Mouse (Mus musculus) forebrain, embryonic 13.5 days (tissue): ENCODE data around the gene Twf2. TPM values are rescaled to one million over a fixed set of nuclear protein-coding genes. Genes with fewer than 3 reads are reported as not detected.

Source experiments
- ATAC-seq: fragments of 200-750 bp; cut with Nextera tagmentation; 2 replicates; pipeline ENCODE4 v1.8.0; 2017
- H3K27ac ChIP-seq: fragments of 300-500 bp; sonication (generic); 2 replicates; pipeline ENCODE4 v1.5.1; 2015; ENCODE audit warnings: inconsistent platforms, mild to moderate bottlenecking, moderate library complexity
- H3K27me3 ChIP-seq: fragments of 300-500 bp; sonication (generic); 2 replicates; pipeline ENCODE4 v1.6.1; 2015; ENCODE audit warnings: mild to moderate bottlenecking, inconsistent platforms
- H3K36me3 ChIP-seq: fragments of 300-500 bp; sonication (generic); 2 replicates; pipeline ENCODE4 v1.6.1; 2015; ENCODE audit warnings: mild to moderate bottlenecking, inconsistent platforms; ENCODE audit not compliant: poor library complexity, severe bottlenecking
- H3K4me1 ChIP-seq: fragments of 300-500 bp; sonication (generic); 2 replicates; pipeline ENCODE4 v1.6.1; 2015; ENCODE audit warnings: inconsistent platforms
- H3K4me2 ChIP-seq: fragments of 300-500 bp; sonication (generic); 2 replicates; pipeline ENCODE4 v1.6.1; 2015; ENCODE audit warnings: inconsistent platforms, mild to moderate bottlenecking, moderate library complexity
- H3K4me3 ChIP-seq: fragments of 300-500 bp; sonication (generic); 2 replicates; pipeline ENCODE4 v1.5.1; 2015; ENCODE audit warnings: mild to moderate bottlenecking, inconsistent platforms
- H3K9ac ChIP-seq: fragments of 300-500 bp; sonication (generic); 2 replicates; pipeline ENCODE4 v1.6.1; 2015; ENCODE audit warnings: mild to moderate bottlenecking, inconsistent platforms
- H3K9me3 ChIP-seq: fragments of 300-500 bp; sonication (generic); replicated peaks from 2 replicates; pipeline ENCODE4 v1.6.1; 2016; ENCODE audit warnings: inconsistent platforms
- WGBS: fragments of 180-500 bp; shearing (Covaris S2); methylation state at CpG from one replicate; pipeline ENCODE4 v1.1.7; 2015; 5-methylcytosine and 5-hydroxymethylcytosine counted together
- polyA plus RNA-seq: library from polyadenylated mRNA; unstranded; fragments of >200 nt; fragmentation: Nextera tagmentation; extraction: Ambion mirVana; gene quantifications from 2 replicates; pipeline ENCODE4 v1.2.1, GENCODE M21; 2015

Gene Twf2
- polyA plus RNA-seq, 1 experiment from 2014 or later, result 48.0 TPM

DNA sequence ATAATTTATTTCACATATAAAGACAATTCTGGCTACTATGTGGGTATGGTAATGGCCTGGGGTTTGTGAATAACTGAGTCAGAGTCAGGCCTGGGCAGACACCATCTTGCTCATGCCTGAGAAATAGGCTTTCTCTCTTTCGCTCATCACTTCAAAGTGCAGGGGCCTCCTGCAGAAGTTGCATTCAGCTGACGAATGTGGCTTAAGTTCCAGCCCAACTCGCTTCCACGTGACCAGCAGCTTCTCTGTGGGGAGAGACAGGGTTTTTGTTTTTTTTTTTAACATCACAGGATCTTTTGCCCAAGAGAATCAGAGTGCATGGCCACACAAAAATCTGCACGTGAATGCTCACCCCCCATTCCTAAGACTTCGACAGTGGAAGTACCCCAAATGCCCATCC lies 31.0 kb downstream of the Twf2 start:
- H3K9me3 ChIP-seq, result no peaks in the 10 kb centered on the region
- no peak overlapping the region for H3K4me3 ChIP-seq
- no peaks in the 10 kb centered on the region for H3K27me3 ChIP-seq
- peaks cover 67% of the 10 kb centered on the region for H3K36me3 ChIP-seq
- no peak overlapping the region for H3K9ac ChIP-seq
- no peak overlapping the region for H3K27ac ChIP-seq
- no peaks in the 10 kb centered on the region for H3K4me1 ChIP-seq
- WGBS, result 76% methylated on average over 6 of the region's 6 CpGs
- ATAC-seq, result no peak
- H3K4me2 ChIP-seq, result no peak overlapping the region

DNA sequence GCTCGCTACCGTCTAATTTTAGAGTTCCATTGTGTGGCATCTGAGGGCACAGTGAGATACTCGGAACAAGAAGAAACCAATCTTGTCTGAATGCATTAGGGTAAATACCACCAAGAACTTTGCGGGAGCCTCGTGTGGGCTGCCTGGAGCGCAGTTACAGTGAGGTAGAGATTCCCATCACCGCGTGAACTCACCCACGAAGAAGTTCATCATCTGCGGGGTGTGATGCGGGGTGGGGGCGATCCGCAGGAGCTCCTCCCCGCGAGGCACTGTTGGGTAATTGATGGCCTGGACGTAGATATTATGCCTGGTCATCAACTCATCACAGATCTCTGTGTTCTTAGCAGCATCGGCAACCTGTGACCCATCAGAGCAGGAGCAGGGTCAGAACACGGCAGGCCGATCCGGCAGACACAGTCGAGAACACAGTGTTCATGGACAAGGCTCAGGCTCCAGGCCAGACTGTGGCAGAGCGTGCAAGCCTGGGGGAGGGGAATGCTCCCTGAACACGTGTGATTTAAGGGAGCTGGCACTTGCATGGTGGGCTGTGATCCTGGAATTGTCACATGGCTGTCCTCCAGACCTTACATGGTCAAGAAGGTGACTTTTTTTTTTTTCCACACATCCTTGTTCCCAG lies 32.4 kb downstream of the Twf2 start:
- Histone ChIP-seq H3K27ac (no peak overlapping the region), H3K27me3 (no peaks in the 10 kb centered on the region), H3K36me3 (peaks cover 81% of the 10 kb centered on the region), H3K4me3 (no peak overlapping the region), H3K4me2 (no peak overlapping the region), H3K9ac (no peak overlapping the region), H3K9me3 (no peaks in the 10 kb centered on the region), H3K4me1 (no peaks in the 10 kb centered on the region)
- WGBS, result 93% methylated on average over 23 of the region's 23 CpGs
- no peak for ATAC-seq

DNA sequence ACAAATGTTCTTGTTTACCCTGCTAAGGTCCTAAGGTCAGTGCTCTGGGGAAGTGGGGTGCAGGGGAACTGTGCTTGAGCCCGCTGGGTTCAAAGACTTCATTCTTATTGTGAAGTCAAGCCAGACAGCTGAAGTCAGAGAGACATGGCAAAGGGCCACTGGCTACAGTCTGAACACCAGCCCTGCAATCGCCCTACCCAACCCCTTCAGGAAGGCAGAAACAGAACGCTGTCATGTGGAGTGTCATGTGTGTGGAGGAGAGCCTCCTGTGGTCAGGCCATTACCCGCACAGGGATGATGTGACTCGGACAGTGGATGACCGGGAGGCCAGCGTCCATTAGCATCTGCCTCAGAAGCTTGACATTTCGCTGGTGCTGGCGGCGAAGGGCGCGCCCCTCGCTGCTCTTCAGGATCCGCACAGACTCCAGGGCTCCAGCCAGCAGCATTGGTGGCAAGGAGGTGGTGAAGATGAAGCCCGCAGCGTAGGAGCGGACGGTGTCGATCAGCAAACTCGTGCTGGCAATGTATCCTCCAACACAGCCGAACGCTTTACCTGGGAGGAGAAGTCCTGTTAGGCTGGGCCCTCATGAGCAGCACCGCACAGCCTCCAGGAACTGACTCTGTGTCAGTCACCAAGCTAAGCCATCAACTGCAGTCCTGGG lies 33.4 kb downstream of the Twf2 start:
- no peak overlapping the region for H3K9ac ChIP-seq
- ATAC-seq, result no peak
- WGBS, result 93% methylated on average over 23 of the region's 23 CpGs
- peaks cover 91% of the 10 kb centered on the region for H3K36me3 ChIP-seq
- no peaks in the 10 kb centered on the region for H3K27me3 ChIP-seq
- no peaks in the 10 kb centered on the region for H3K4me1 ChIP-seq
- no peaks in the 10 kb centered on the region for H3K9me3 ChIP-seq
- no peak overlapping the region for H3K4me2 ChIP-seq
- H3K4me3 ChIP-seq, result no peak overlapping the region
- no peak overlapping the region for H3K27ac ChIP-seq

DNA sequence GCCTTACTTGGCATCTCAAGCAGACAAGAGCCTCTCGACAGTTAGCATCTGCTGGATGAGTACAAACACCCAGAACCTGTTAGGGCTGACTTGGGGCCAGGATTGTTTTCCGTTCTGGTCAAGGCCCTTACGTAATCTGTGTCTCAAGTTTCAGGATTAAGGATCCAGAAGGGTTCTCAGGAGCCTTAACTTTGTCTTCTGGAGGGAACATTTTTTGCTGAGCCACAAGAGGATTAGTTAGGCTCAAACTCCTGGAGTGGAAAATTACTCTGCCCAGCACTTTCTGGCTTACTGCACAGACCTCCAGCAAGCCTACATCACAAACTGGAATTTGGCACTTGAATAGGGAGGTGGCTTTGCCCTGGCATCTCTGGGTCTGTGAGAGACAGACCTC lies 33.9 kb downstream of the Twf2 start:
- H3K27me3 ChIP-seq, result no peaks in the 10 kb centered on the region
- H3K4me2 ChIP-seq, result no peak overlapping the region
- peaks cover 96% of the 10 kb centered on the region for H3K36me3 ChIP-seq
- no peak overlapping the region for H3K9ac ChIP-seq
- H3K4me3 ChIP-seq, result no peak overlapping the region
- no peaks in the 10 kb centered on the region for H3K4me1 ChIP-seq
- H3K9me3 ChIP-seq, result no peaks in the 10 kb centered on the region
- no peak for ATAC-seq
- H3K27ac ChIP-seq, result no peak overlapping the region
- 77% methylated on average over 3 of the region's 3 CpGs for WGBS

DNA sequence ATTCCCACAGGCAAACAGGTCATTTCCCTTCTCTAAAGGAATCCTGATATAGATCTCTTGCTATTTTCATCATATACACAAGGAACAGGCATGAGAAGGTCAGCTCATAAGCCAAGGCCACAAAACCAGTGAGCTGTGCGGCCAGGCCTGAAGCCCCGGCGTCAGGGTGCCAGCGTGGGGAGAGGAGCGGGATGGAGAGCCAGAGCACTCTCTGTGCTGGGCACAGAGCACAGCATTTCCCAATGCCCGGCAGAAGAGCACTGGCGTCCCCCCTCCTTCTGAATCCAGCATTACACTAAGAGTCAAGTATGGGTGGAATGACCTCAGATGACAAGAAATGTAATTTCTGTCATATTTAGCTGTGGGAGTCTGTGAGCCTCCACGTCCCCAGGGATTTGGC lies 34.5 kb downstream of the Twf2 start:
- WGBS, result 84% methylated on average over 8 of the region's 8 CpGs
- Histone ChIP-seq H3K4me3 (no peak overlapping the region), H3K4me2 (no peak overlapping the region), H3K4me1 (no peaks in the 10 kb centered on the region), H3K36me3 (peaks cover 100% of the 10 kb centered on the region), H3K27me3 (no peaks in the 10 kb centered on the region), H3K9me3 (no peaks in the 10 kb centered on the region), H3K27ac (no peak overlapping the region), H3K9ac (no peak overlapping the region)
- ATAC-seq, result no peak

DNA sequence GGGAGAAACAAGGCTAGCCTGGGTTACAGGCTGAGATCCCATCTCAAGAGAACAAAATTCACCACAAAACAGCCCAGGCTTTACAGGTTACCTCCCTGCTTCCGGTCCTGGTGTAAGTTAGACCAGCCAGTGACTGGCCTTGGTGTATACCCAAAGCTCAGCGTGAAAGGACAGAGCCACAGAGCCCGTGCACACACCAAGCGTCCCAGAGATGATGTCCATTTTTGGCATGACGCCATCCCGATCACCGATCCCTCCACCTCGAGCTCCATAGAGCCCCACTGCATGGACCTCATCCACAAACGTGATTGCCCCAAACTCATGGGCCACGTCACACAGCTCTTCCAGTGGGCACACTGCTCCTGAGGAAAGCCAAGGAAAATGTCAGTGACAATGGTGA lies 35.0 kb downstream of the Twf2 start:
- Histone ChIP-seq H3K36me3 (peaks cover 100% of the 10 kb centered on the region), H3K27me3 (no peaks in the 10 kb centered on the region)
- WGBS, result 93% methylated on average over 10 of the region's 10 CpGs

DNA sequence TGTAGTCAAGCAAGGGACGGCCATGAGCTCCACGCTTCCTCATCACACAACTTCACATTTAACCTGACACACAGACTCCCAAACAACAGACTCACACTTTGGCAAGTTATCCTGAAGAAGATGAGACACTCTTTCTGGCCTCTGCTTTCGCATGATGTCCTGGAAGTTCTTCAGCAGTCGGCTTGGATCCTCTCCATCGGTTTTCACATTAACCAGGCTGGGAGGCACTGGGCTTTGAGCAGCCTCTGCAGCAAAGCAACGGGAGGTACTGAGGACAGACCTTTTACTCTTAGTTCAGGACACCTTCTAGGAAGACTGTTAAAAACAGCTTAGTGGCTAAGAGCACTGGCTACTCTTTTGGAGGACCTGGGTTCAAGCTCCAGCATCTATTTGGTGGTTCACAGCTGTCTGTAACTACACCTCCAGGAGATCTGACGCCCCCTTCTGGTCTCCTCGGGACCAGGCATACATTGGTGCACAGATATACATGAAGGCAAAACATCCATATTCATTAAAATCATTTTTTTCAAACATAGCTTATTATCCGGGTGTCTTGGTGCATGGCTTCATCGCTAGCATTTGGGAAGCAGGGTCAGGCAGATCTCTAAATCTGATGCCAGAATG lies 38.7 kb downstream of the Twf2 start:
- ATAC-seq, result no peak
- H3K27me3 ChIP-seq, result no peaks in the 10 kb centered on the region
- no peaks in the 10 kb centered on the region for H3K9me3 ChIP-seq
- H3K4me3 ChIP-seq, result no peak overlapping the region
- H3K9ac ChIP-seq, result no peak overlapping the region
- no peak overlapping the region for H3K4me2 ChIP-seq
- H3K27ac ChIP-seq, result no peak overlapping the region
- peaks cover 77% of the 10 kb centered on the region for H3K36me3 ChIP-seq
- H3K4me1 ChIP-seq, result peaks cover 7% of the 10 kb centered on the region
- WGBS, result 93% methylated on average over 10 of the region's 10 CpGs

More for the DNA sequence above, 35.0 kb downstream of the Twf2 start:
- no peak overlapping the region for H3K4me2 ChIP-seq
- no peak overlapping the region for H3K27ac ChIP-seq
- no peaks in the 10 kb centered on the region for H3K4me1 ChIP-seq
- no peaks in the 10 kb centered on the region for H3K9me3 ChIP-seq
- H3K9ac ChIP-seq, result no peak overlapping the region
- no peak for ATAC-seq
- H3K4me3 ChIP-seq, result no peak overlapping the region

DNA sequence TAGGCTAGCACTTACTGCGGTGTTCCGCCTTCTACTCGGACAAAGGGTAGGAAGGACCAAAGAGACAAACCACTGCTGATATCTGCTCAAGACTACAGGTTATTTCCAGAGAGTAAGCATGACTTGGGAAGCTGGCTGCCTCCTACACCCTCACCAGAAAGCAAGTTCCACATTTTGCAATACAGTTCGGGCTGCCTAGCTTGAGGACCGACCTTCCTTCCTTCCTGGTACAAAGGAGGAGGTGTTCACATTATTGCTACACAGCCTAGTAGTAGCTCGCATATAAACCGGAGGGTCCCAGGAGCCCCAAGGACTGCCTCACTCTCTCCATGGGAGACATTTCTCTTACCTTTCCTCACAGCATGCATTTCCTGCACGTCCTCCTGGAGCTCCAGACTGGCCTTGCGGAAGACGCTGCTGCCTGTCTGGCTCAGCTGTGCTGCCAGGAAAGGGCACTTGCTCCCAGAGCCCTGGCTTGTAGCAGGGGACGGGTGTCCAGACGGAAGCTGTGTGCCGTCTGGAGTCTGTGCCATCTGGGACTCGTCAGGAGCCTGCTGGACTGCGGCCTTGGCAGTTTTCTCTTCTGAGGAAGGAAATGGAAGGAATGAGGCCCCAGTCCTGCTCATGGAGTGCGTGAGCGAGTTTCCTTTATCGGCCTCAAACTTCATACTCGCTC lies 40.0 kb downstream of the Twf2 start:
- Histone ChIP-seq H3K27ac (no peak overlapping the region), H3K9me3 (no peaks in the 10 kb centered on the region), H3K27me3 (no peaks in the 10 kb centered on the region), H3K4me1 (peaks cover 16% of the 10 kb centered on the region), H3K4me2 (no peak overlapping the region), H3K9ac (no peak overlapping the region), H3K36me3 (peaks cover 64% of the 10 kb centered on the region), H3K4me3 (no peak overlapping the region)
- no peak for ATAC-seq
- WGBS, result 92% methylated on average over 19 of the region's 19 CpGs

DNA sequence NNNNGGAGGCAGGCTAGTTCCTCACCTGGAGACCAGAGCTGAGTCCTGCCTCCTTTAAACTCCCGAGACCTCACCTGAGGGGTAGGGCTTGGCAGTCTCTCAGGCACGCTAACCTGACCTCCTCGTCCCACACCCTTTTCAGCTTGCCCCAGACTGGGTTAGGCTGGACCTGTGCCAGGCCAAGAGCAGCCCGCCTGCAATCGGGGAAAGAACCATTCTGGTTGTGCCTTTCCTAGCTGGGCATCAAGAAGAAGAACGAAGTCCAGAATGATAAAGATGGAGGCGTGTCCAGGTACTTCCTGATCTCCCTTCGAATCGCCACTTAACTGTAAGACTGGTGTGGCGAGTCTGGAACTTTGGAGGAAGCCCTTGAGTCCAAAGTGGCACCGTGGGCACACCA lies 46.6 kb downstream of the Twf2 start:
- no peak overlapping the region for H3K4me2 ChIP-seq
- H3K27me3 ChIP-seq, result no peaks in the 10 kb centered on the region
- H3K27ac ChIP-seq, result no peak overlapping the region
- 93% methylated on average over 11 of the region's 11 CpGs for WGBS
- H3K9ac ChIP-seq, result no peak overlapping the region
- H3K4me3 ChIP-seq, result no peak overlapping the region
- ATAC-seq, result no peak
- H3K9me3 ChIP-seq, result no peaks in the 10 kb centered on the region
- 0 out of 2 replicates have a peak, but pooled peaks cover 6% of the 10 kb centered on the region for H3K36me3 ChIP-seq
- peaks cover 24% of the 10 kb centered on the region for H3K4me1 ChIP-seq

DNA sequence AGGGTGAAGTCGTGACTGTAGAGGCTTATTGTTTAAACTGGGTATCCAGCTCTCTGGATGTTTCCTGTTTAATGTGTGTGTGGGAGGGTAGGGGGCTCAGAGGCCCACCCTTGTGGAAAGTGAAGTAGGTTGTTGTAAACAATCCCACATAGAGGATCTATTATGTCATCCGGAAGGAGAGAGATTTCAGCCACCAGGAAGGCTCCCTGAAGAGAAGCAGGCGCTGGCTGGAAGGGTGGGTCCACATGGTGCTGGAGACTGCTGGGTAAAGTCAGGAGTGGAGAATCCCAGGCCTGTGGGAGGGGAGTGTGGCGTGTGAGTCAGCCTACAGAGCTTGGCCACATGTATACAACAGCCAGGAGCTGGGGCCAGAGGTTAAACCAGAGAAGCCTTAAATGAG lies 47.3 kb downstream of the Twf2 start:
- H3K4me1 ChIP-seq, result peaks cover 24% of the 10 kb centered on the region
- H3K27ac ChIP-seq, result no peak overlapping the region
- no peaks in the 10 kb centered on the region for H3K9me3 ChIP-seq
- H3K4me2 ChIP-seq, result no peak overlapping the region
- 65% methylated on average over 4 of the region's 4 CpGs for WGBS
- no peak overlapping the region for H3K4me3 ChIP-seq
- 0 out of 2 replicates have a peak, but pooled peaks cover 2% of the 10 kb centered on the region for H3K36me3 ChIP-seq
- H3K9ac ChIP-seq, result no peak overlapping the region
- no peak for ATAC-seq
- H3K27me3 ChIP-seq, result no peaks in the 10 kb centered on the region

DNA sequence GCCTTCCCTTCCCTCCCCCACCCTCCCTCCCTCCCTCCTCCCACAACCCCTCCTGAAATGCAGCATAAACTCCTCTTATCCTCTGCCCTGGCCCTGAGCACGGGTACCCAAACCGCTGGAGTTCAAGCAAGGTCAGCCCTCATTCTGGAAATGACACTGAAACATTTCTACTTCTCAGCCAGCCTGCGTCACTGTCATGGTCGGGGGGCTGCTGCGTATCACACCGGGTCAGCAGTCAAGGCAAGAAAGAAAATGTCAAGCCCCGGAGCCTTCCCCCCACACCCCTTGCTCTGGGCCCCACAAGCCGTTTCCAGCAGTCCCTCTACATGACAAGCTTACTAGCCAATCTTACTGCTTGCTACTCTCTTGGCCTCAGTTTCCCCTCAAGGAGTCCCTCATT lies 48.2 kb downstream of the Twf2 start:
- H3K9me3 ChIP-seq, result no peaks in the 10 kb centered on the region
- H3K4me3 ChIP-seq, result no peak overlapping the region
- H3K27me3 ChIP-seq, result no peaks in the 10 kb centered on the region
- no peak overlapping the region for H3K4me2 ChIP-seq
- H3K27ac ChIP-seq, result no peak overlapping the region
- no peak overlapping the region for H3K9ac ChIP-seq
- peaks cover 22% of the 10 kb centered on the region for H3K4me1 ChIP-seq
- WGBS, result 81% methylated on average over 8 of the region's 8 CpGs
- ATAC-seq, result no peak
- no peaks in the 10 kb centered on the region for H3K36me3 ChIP-seq

DNA sequence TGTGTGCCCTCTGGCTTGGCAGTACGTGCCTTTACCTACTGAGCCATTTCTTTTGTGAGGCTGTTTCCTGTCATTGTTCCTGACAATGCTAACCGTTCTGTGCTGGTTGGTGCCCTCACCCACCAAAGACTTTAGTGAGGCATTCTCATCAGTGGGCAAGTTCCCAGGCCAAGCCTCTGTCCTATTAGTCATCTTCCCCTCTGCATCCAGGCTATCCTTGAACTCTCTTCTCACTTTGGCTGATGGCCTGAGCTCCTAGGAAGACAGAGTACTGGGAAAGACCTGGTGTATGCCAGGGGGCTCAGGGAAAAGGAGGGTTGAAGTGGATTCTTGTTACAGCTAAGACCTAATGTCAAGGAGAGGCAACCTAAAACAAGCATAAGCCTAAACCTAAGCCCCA lies 51.1 kb downstream of the Twf2 start:
- no peaks in the 10 kb centered on the region for H3K4me1 ChIP-seq
- 75% methylated on average over 1 of the region's 2 CpGs for WGBS
- H3K9me3 ChIP-seq, result no peaks in the 10 kb centered on the region
- no peak overlapping the region for H3K4me2 ChIP-seq
- ATAC-seq, result no peak
- H3K4me3 ChIP-seq, result no peak overlapping the region
- H3K27me3 ChIP-seq, result no peaks in the 10 kb centered on the region
- no peak overlapping the region for H3K9ac ChIP-seq
- H3K36me3 ChIP-seq, result no peaks in the 10 kb centered on the region
- H3K27ac ChIP-seq, result no peak overlapping the region
